Mouse (Mus musculus) gonadal fat pad, adult 2 months (tissue): Measurements from ENCODE around the gene Olfr870. TPM values are rescaled to one million over a fixed set of nuclear protein-coding genes. Genes with fewer than 3 reads are reported as not detected.
"Not testable (repeated sequence)": the region's sequence is repeated elsewhere in the genome, so short reads cannot be mapped to it uniquely, and the experiment has no call there.

Experiments used
- DNase-seq: peaks from one replicate; pipeline ENCODE4 v3.0.0-alpha.2; 2012; ENCODE audit warnings: low read depth
- polyA plus RNA-seq: library from polyadenylated mRNA; depleted of rRNA; stranded (reverse); fragments of >200 nt; gene quantifications from 2 replicates; pipeline ENCODE4 v1.2.3, GENCODE M21; 2012; rRNA removed

Olfr870 gene
- polyA plus RNA-seq = not detected in 2 replicates

- no peak for DNase-seq
These were observed at the start of gene Olfr870 for GRCm38 (mm10) chr9:20173957-20174356. Olfr870 (minus strand) TSS chr9:20174057.

DNA sequence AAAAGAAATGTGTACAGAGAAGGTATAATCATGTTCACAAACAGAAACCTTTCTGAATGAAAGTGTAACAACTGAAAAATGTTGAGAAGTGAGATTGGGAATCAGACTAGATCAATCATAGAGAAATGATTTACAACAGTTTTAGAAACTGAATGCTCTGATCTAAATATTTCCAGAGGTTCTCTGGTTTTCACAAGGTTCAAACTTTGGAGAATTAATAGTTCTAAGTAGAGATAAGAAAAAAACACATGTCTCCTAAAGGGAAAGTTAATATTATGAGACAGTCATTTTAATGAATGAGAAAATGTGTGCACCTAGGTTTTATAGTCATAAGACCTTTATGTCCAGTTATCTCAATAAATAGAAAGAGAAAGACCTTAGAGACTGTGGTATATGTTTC lies 38.0 kb upstream of the Olfr870 start, which contains the start of gene Olfr871:
Olfr871 (plus strand) TSS at position 301 of the 400 bp plus-strand sequence.
- no peak for DNase-seq

- no peak for DNase-seq
These were observed 37.6 kb upstream of the Olfr870 start for GRCm38 (mm10) chr9:20211477-20211876.

DNA sequence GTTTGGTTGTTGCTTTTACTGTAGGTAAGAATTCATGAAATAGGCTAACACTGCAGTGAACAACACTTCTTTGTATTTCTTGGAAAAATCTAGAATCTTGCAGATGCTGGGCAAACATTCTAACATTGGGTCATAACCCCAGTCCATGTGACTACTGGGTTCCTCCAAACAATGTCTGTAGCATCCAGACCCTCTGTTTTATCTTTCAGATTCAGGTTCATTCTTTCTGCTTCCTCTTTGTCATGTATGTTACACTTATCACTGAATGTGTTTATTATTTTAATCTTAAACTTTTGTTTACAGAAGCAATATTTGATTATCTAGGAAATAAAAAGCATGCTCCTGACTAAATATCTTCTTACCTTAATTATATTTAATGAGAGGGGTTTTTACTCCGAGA lies 37.0 kb upstream of the Olfr870 start:
- no peak for DNase-seq

- DNase-seq = not testable (repeated sequence)
These were observed 29.6 kb upstream of the Olfr870 start for GRCm38 (mm10) chr9:20203413-20203984.

DNA sequence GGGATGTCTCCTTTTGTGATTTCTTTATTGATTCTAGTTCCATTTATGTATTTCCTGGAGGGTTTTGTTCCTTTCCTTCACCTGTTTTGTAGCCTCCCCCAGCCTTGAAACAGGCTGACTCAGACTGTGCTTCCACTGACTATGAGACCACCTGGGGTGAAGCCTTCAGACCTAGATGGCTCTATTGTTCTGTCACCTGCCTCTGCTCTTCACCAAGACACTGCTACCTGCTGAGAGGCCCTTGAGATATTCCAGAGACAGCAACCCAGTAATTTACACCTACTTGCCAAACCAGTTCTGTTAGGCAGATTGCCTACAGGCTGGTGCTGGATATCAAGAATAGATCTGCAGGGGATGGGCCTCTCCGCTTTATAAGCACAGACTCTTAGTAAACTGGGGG lies 28.3 kb upstream of the Olfr870 start:
- no peak for DNase-seq

- DNase-seq = no peak
These were observed 5.6 kb upstream of the Olfr870 start for GRCm38 (mm10) chr9:20179463-20179862.

DNA sequence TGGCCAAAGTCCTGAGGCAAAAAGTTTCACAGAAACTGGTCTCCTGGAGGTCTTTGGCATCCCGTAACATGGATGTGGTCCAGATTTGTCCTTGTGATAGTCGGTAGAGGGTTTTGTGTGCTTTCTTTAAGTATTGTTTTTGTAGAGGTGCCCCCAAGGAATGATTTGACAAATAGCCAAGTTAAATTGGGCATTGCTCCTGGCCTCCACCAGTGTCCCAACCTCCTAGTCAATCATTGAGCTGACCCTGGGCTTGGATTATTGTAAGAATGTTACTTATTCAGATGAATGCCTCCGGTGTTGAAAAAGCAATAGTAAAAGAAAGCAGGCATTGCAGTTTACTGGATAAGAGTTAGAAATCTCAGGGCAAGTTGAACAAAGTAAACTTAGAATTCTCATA lies 24.2 kb downstream of the Olfr870 start:
- DNase-seq = no peak

- DNase-seq = no peak
These were observed 45.1 kb downstream of the Olfr870 start, which contains the start of gene Olfr869 for GRCm38 (mm10) chr9:20128709-20129108. Olfr869 (plus strand) TSS chr9:20129009.

Other genes starting within 250 kb of the Olfr870 start
- gene Olfr866, start 146.0 kb downstream of the Olfr870 start, polyA plus RNA-seq = not detected in 2 replicates
- gene Olfr867, start 116.5 kb downstream of the Olfr870 start, polyA plus RNA-seq = not detected in 2 replicates
- not detected in 2 replicates for gene Olfr868, start 75.4 kb downstream of the Olfr870 start, polyA plus RNA-seq
- not detected in 2 replicates for gene Olfr869, start 45.0 kb downstream of the Olfr870 start, polyA plus RNA-seq
- gene Olfr871, start 38.1 kb upstream of the Olfr870 start, polyA plus RNA-seq = not detected in 2 replicates
- not detected in 2 replicates for gene Olfr872, start 63.1 kb upstream of the Olfr870 start, polyA plus RNA-seq
- gene Olfr39, start 108.3 kb upstream of the Olfr870 start, polyA plus RNA-seq = not detected in 2 replicates
- gene Olfr873, start 124.5 kb upstream of the Olfr870 start, polyA plus RNA-seq = not detected in 2 replicates
- not detected in 2 replicates for gene Olfr18, start 162.0 kb upstream of the Olfr870 start, polyA plus RNA-seq
- gene Zfp560, start 211.1 kb upstream of the Olfr870 start, polyA plus RNA-seq = 9.2 and 14.9 TPM in 2 replicates